Mouse (Mus musculus): ENCODE data around the gene Pld6. TPM values are rescaled to one million over a fixed set of nuclear protein-coding genes. Genes with fewer than 3 reads are reported as not detected.

The Pld6 gene
- total RNA-seq (2021) = 1 to 10 TPM in 1 of 2 experiments, under 1 TPM in 1; 0.90 to 2.1 TPM
- long read RNA-seq, experiment 1, partial matches to known transcripts = 0 of 1 reads
- long read RNA-seq, experiment 1, other reads (novel, unspliced or antisense) = 0 of 1 reads
- long read RNA-seq, experiment 2, partial matches to known transcripts = 0 of 4 reads
- long read RNA-seq, experiment 2, other reads (novel, unspliced or antisense) = 0 of 4 reads

DNA sequence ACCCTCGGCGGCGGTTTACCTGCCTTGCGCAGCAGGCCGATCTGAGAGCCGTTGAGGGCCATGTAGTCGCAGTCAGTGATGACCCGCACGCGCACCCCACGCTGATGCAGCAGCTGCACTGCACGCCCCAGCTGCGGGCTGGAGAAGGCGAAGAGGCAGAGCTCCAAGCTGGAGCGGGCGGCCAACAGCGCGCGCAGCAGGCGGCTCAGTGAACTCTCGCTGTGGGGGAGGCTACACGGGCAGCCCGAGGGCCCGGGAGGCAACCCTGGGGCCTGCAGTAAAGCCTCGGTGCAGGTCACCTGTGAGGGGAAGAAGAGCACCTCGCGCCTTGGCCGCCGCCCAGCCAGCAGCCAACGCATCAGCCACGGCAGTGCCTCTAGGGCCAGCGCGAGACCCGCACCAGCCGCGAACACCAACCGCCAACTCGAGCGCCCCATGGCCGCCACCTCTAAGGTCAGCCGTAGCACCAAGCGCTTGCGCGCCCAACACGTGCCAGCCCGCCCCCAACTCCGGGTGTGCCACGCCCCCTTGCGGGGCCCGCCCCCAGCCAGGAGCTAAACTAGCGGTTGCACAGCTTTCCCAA, at the start of gene Pld6:
Pld6 (minus strand) TSS at position 447 of the 583 bp plus-strand sequence.
- DNase-seq (ENCODE audit: low spot score in 2 of 2) = peak; percentile 42 to 48

GRCm38 (mm10) chr11:59821625-59822024, 34.2 kb upstream of the Pld6 start:
- no peak for DNase-seq (ENCODE audit: low spot score in 2 of 2)

DNA sequence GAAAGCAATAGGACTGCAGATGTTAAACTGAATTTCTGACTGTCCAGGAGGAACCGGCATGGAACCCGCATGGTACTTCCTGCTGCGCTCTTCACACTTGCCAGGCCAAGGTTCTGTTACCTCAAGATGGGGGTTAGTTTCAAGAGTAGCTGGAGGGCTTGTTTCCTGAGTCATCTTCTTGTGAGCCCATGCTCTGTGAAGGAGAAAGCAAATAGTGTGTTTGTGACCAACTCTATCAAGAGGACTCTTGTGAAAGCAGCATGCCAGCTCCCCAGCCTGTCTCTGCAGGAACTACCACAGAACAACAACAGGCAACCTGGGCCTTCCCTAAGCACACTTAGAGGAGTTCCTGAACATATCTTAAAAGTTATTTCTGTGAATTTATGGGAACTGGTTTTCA, 30.5 kb upstream of the Pld6 start:
- no peak for DNase-seq (ENCODE audit: low spot score in 2 of 2)

DNA sequence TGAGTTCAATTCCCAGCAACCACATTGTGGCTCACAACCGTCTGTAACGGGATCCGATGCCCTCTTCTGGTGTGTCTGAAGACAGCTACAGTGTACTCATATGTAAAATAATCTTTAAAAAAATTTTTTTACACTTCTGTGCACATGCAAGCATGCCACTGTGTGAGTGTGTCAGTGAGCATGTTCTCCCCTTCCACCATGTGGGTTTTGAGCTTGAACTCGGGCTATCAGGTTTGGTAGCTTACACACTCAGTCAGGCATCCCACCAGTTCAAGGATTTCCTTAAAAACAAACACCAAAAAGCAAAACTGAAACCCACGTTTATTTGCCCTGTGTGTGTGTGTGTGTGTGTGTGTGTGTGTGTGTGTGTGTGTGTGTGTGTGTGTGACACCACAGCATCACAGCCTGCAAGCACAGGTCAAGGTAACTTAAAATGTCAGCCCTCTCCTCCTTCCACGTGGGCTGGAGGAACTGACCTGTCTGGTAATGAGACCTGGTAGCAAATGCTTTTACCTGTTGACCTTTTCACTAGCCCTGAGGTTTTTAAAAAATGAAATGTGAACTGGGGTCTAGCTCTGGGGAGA, 28.1 kb upstream of the Pld6 start:
- DNase-seq (ENCODE audit: low spot score in 2 of 2) = no peak

GRCm38 (mm10) chr11:59814936-59815335, 27.5 kb upstream of the Pld6 start:
- no peak for DNase-seq (ENCODE audit: low spot score in 2 of 2)

DNA sequence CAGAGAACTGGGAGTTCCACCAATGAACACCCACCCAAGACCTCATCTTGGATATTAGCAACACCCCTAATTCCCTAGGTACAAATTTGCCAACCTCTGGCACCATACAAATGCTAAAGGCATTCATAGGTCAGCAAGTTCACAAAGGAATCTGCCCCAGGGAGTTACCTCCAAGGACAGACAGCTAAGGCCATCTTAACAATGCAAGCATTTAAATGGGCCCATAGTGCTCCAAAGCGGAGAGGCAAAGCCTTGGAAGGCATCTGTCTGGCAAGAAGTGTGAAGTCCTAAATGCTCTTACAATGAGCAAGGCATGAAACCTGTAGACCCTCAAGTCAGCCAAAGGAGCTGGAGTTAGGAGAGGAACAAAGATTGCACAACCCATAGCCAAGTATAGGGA, 26.9 kb upstream of the Pld6 start:
- DNase-seq (ENCODE audit: low spot score in 2 of 2) = no peak

DNA sequence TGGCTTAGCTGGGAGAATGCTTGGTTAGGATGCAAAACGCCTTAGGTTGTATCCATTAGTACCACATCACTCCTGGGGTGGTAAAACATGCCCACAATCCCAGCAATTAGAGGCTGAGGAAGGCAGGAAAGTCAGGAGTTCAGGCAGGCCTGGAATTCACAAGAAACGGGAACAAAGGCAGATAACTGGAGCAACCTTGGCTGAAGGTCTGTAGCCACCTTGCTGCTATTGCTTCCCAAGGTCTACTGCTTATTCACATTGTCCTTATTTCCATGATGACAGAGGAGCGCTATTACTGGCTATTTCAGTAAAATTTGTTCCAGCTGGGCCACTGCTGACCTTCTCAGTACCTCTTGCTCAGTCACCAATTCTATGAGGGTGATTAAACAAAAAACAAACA, 25.8 kb upstream of the Pld6 start:
- DNase-seq (ENCODE audit: low spot score in 2 of 2) = no peak

DNA sequence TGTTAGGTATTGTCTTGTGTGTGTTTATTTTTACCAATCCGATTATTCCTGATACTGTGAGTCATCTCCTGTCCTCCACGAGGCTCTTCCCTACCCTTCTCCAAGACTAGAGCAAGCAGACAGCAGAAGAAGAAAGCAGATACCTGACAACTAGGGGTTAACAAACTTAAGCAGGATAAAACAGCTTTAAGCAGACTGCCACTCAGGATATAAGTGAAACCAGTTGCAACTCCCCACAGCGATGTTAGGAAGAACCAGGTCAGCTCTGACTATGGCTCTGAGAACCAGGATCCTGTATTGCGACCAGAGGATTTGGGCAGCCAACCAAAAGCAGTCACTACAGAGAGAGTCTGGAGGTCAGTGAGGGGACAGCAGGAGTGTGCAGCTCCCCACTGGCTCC, 23.8 kb upstream of the Pld6 start:
- no peak for DNase-seq (ENCODE audit: low spot score in 2 of 2)

DNA sequence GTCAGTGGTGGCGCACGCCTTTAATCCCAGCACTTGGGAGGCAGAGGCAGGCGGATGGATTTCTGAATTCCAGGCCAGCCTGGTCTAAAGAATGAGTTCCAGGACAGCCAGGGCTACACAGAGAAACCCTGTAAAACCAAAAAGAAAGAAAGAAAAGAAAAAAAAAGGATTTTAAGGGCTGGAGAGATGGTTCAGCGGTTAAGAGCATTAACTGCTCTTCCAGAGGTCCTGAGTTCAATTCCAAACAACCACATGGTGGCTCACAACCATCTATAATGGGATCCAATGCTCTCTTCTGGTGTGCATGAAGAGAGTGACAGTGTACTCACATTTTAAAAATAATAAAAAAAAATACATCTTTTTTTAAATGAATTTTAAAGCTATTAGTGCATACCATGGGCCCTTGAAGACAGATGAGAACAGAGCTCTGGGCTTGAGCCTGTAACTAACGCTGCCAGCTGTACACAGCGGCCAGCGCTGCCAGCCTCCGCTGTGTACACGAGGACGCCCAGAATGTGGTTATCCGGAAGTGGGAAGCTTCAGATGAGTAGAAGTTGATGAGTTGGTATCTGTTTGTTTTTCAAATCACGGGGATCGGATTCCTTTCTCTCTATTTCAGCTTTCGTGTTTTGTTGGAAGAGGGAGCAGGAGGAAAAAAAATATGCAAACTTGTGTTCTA, 23.2 kb upstream of the Pld6 start:
- no peak for DNase-seq (ENCODE audit: low spot score in 2 of 2)

DNA sequence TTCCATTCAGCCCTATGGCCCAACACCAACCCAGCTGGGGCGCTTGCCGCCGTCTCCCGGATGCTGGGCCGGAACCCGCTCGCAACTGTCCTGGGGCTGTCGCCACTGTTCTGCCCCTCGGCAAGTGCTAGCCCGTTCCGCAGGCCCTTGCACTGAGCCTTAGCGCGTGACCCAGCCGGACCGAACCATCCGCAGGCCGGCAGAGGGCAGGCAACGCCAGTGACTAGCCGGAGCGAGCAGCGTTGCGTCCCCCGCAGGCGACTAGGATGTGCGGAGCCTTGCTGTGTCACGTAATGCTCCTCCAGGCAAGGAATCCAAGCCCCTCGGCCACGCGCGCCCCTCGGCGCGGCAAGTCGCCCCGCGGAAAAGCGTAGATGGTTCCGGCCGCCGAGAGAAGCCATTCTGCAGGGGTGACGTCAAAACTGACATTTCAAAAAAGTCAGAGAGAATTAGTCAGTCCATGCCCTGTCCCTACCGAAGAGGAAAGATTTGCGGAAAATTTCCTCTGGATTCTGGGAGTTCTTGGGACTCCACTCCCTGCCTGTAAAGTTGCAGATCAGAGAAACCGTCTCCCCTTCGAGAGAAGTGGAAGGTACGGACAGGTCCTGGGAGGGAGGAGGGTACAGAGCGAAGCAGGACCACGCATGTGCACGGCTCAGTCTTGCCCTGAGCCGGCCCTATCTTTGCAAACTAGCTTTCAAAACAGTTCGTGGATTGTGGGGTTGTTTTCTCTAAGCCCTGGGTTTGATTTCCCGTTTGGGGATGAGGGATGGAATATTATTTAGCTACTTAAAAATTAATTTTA, 22.4 kb upstream of the Pld6 start, which contains the start of gene Flcn:
Flcn (minus strand) TSS at position 347 of the 805 bp plus-strand sequence.
- peak; percentile 84 to 89 for DNase-seq (ENCODE audit: low spot score in 2 of 2)

DNA sequence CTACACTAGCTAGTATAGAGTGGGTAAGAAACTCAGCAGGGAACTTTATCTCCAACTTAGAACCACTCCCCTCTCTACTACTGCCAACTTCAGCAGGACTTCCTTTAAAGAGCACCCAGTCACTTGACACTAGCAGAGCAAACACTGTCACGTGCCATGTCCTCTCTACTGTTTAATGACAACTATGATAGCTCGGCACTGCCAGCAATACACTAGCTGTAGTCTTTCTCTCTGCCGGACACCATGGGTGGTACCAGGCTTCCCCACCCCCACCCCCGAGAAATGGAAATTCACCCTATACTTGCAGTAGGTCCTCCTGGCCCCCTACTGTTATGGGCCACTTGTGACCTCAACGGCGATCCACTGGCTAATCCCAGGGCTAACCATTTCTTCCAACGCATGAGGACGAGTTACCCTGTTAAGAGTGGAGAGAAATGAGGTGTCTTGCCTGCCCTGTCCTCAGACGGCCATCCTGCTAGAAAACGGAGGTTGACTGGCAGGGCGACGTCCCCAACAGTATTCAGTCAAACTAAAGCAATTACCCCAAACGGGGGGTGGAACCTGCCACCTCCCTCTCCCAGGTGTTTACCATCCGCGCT, 21.7 kb upstream of the Pld6 start:
- no peak for DNase-seq (ENCODE audit: low spot score in 2 of 2)

- no peak for DNase-seq (ENCODE audit: low spot score in 2 of 2)
Observed at GRCm38 (mm10) chr11:59808170-59808960, 20.9 kb upstream of the Pld6 start.

DNA sequence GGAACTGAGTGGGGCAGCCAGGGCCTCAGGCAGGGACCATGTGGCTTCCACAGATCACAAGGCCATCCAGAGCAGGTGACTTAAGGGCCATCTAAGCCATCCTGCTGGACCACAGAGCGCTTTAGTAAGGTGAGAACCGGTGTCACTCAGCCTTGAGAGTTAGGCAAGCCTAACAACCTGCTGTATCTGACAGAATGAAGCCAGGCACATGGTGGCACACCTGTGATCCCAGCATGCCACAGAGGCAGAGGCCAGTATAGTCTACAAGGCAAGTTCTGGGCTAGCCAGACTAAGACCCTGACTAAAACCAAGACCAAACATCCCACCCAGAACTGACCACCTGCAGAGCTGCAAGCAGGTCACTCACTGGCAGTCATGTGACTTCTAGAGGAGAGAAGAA, 18.2 kb upstream of the Pld6 start:
- no peak for DNase-seq (ENCODE audit: low spot score in 2 of 2)

GRCm38 (mm10) chr11:59805256-59805655, 17.8 kb upstream of the Pld6 start:
- no peak for DNase-seq (ENCODE audit: low spot score in 2 of 2)

- no peak for DNase-seq (ENCODE audit: low spot score in 2 of 2)
Observed at GRCm38 (mm10) chr11:59804409-59805110, 17.1 kb upstream of the Pld6 start.

- DNase-seq (ENCODE audit: low spot score in 2 of 2) = no peak
Observed at GRCm38 (mm10) chr11:59803516-59803915, 16.1 kb upstream of the Pld6 start.

DNA sequence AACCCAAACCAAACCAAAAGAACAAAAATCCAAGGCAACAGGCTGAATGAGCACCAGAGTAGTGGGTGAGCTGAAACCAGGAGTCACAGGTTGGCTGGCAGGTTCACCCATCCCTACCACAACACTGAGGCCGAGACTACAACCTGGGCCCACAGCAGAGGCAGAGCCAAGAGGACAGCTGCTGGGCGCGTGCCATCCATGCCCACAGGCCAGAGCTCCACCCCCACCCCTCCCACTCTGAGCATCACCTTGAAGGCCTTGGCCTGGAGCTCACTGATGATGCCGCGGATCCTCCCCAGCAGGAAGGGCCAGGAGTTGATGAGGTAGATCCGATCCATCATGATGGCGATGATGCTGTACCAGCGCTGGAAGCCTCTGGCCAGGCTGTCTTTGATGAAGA, 14.4 kb upstream of the Pld6 start:
- DNase-seq (ENCODE audit: low spot score in 2 of 2) = no peak

DNA sequence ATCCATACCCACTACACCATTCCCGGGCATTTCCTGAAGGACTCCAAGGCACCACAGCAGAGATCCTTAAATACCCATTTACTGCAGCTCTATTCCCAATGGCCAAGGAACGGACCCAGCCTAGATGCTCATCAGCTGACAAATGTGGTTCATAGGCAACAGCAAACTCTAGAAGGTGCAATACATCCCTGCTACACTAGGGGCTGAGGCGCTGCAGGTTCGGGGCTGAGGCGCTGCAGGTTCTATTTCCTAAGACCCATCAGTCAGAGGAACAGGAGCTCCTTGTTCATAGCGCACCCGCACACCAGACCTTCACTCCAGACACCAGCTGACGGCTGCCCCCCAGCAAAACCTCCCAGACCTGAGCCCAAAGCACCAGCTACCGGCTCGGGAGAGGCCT, 13.0 kb upstream of the Pld6 start:
- DNase-seq (ENCODE audit: low spot score in 2 of 2) = no peak

DNA sequence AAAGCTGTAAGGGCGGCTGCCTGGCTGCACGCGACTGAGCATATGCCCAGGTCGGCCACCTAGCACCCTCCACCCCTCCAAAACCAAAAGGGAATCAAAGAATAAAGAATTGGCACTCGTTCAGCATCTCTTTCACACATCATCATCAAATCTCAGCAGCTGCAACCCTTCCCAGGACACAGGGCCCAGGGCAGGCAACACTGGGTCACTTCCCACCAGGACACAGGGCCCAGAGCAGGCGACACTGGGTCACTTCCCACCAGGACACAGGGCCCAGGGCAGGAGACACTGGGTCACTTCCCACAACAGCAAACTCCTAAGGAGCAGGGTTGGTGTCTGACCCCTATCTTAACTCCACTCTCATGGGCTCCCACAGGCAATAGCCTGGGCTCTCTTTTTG, 5.9 kb upstream of the Pld6 start:
- DNase-seq (ENCODE audit: low spot score in 2 of 2) = no peak

- DNase-seq (ENCODE audit: low spot score in 2 of 2) = no peak
Observed at GRCm38 (mm10) chr11:59789311-59789710, 1.9 kb upstream of the Pld6 start.

Data from adrenal gland, adult 18-20 months (tissue).